Mouse (Mus musculus) embryonic facial prominence, embryonic 15.5 days (tissue): ENCODE results near the gene Polr2e. TPM values are rescaled to one million over a fixed set of nuclear protein-coding genes. Genes with fewer than 3 reads are reported as not detected.
"Not testable (repeated sequence)": the region's sequence is repeated elsewhere in the genome, so short reads cannot be mapped to it uniquely, and the experiment has no call there.

Source experiments
- ATAC-seq: fragments of 200-750 bp; cut with Nextera tagmentation; 2 replicates; pipeline ENCODE4 v1.8.0; 2017; ENCODE audit warnings: low read depth, moderate TSS enrichment; ENCODE audit not compliant: insufficient number of reproducible peaks, low FRiP score, low TSS enrichment
- H3K27ac ChIP-seq: fragments of 300-500 bp; sonication (generic); replicated peaks from 2 replicates; pipeline ENCODE4 v1.5.1; 2015; ENCODE audit warnings: mild to moderate bottlenecking, inconsistent platforms
- H3K27me3 ChIP-seq: fragments of 300-500 bp; sonication (generic); 2 replicates; pipeline ENCODE4 v1.6.1; 2015; ENCODE audit warnings: inconsistent platforms
- H3K36me3 ChIP-seq: fragments of 300-500 bp; sonication (generic); 2 replicates; pipeline ENCODE4 v1.6.1; 2015; ENCODE audit warnings: mild to moderate bottlenecking, inconsistent platforms
- H3K4me1 ChIP-seq: fragments of 300-500 bp; sonication (generic); 2 replicates; pipeline ENCODE4 v1.6.1; 2015; ENCODE audit warnings: inconsistent platforms
- H3K4me2 ChIP-seq: fragments of 300-500 bp; sonication (generic); replicated peaks from 2 replicates; pipeline ENCODE4 v1.6.1; 2015; ENCODE audit warnings: mild to moderate bottlenecking, inconsistent platforms
- H3K4me3 ChIP-seq: fragments of 300-500 bp; sonication (generic); replicated peaks from 2 replicates; pipeline ENCODE4 v1.5.1; 2015; ENCODE audit warnings: mild to moderate bottlenecking, inconsistent platforms
- H3K9ac ChIP-seq: fragments of 300-500 bp; sonication (generic); 2 replicates; pipeline ENCODE4 v1.6.1; 2015; ENCODE audit warnings: inconsistent platforms
- H3K9me3 ChIP-seq: fragments of 300-500 bp; sonication (generic); replicated peaks from 2 replicates; pipeline ENCODE4 v1.6.1; 2016; ENCODE audit warnings: inconsistent platforms
- WGBS: fragments of 180-500 bp; shearing (Covaris S2); methylation state at CpG from one replicate; pipeline ENCODE4 v1.1.7; 2015; 5-methylcytosine and 5-hydroxymethylcytosine counted together
- polyA plus RNA-seq: library from polyadenylated mRNA; unstranded; fragments of >200 nt; fragmentation: Nextera tagmentation; extraction: Ambion mirVana; gene quantifications from 2 replicates; pipeline ENCODE4 v1.2.1, GENCODE M21; 2015

Polr2e gene
- polyA plus RNA-seq, 1 experiment from 2014 or later = 218 TPM

DNA sequence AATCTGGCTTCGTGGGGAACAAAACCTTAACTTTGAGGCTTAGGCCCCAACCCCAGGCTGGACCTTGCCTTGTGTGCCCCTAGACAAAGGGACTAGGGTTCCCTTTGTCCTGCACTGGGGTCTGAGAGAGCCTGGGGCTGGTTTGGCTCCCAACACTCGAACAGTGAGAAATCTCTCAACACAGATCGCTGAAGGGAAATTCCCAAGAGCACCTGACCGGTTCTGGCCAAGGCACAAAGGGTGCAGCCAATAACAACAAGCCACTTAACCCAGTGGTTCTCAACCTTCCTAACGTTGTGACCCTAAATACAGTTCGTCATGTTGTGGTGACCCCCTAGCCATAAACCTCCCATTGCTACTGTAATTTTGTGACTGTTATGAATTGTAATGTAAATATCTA, 10.6 kb upstream of the Polr2e start:
- no peak for ATAC-seq
- WGBS = 33% methylated on average over 6 of the region's 6 CpGs
- no peaks in the 10 kb centered on the region for H3K36me3 ChIP-seq
- H3K9me3 ChIP-seq = no peaks in the 10 kb centered on the region
- H3K9ac ChIP-seq = no peak overlapping the region
- peak overlapping the region; percentile 73 for H3K27ac ChIP-seq
- no peak overlapping the region for H3K4me2 ChIP-seq
- H3K27me3 ChIP-seq = no peaks in the 10 kb centered on the region
- H3K4me1 ChIP-seq = peaks cover 49% of the 10 kb centered on the region
- H3K4me3 ChIP-seq = no peak overlapping the region

DNA sequence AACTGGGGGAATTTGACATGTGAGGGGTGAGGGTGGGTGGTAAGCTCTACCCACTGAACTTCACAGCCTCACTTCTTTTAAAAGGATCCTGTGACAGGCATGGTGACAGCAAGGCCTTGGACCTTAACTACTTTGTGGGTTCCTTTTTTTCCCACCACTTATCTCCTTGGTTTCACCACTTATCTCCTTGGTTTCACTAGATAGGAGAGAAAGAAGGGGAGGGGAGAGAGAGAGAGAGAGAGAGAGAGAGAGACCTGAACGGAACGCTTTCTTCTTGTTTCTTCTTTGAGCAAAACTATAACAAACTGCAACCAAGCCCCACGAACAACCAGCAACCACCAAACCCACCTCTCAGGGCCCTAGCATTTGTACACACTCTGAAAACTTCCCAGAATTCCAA, 9.2 kb upstream of the Polr2e start:
- WGBS = 44% methylated on average over 3 of the region's 3 CpGs
- Histone ChIP-seq H3K27ac (peak overlapping the region; percentile 73), H3K36me3 (no peaks in the 10 kb centered on the region), H3K27me3 (no peaks in the 10 kb centered on the region), H3K9me3 (no peaks in the 10 kb centered on the region), H3K4me1 (peaks cover 37% of the 10 kb centered on the region), H3K9ac (no peak overlapping the region), H3K4me2 (no peak overlapping the region), H3K4me3 (no peak overlapping the region)
- ATAC-seq = no peak

- peak overlapping the region; percentile 73 for H3K27ac ChIP-seq
- no peaks in the 10 kb centered on the region for H3K9me3 ChIP-seq
- no peak for ATAC-seq
- no peaks in the 10 kb centered on the region for H3K27me3 ChIP-seq
- no peaks in the 10 kb centered on the region for H3K36me3 ChIP-seq
- no peak overlapping the region for H3K4me3 ChIP-seq
- 24% methylated on average over 5 of the region's 5 CpGs for WGBS
- H3K4me1 ChIP-seq = peaks cover 37% of the 10 kb centered on the region
- no peak overlapping the region for H3K9ac ChIP-seq
- H3K4me2 ChIP-seq = no peak overlapping the region
Observed at GRCm38 (mm10) chr10:80048396-80048795, 8.8 kb upstream of the Polr2e start.

GRCm38 (mm10) chr10:80047041-80047565, 7.5 kb upstream of the Polr2e start, which contains the start of gene Gpx4:
Gene Gpx4 (plus strand): TSS chr10:80047166.
- Histone ChIP-seq H3K9ac (no peak within 1 kb of the TSS), H3K27ac (peak within 1 kb of the TSS; percentile 73), H3K9me3 (no peaks in the 10 kb centered on the region), H3K27me3 (no peaks in the 10 kb centered on the region), H3K4me2 (no peak within 1 kb of the TSS), H3K4me3 (no peak within 1 kb of the TSS), H3K4me1 (peaks cover 27% of the 10 kb centered on the region), H3K36me3 (no peaks in the 10 kb centered on the region)
- WGBS = 50% methylated on average over 9 of the region's 9 CpGs
- no peak for ATAC-seq

- H3K4me3 ChIP-seq = no peak overlapping the region
- peaks cover 25% of the 10 kb centered on the region for H3K4me1 ChIP-seq
- H3K27ac ChIP-seq = no peak overlapping the region
- H3K9me3 ChIP-seq = no peaks in the 10 kb centered on the region
- ATAC-seq = no peak
- no peak overlapping the region for H3K9ac ChIP-seq
- no peaks in the 10 kb centered on the region for H3K36me3 ChIP-seq
- no peak overlapping the region for H3K4me2 ChIP-seq
- H3K27me3 ChIP-seq = no peaks in the 10 kb centered on the region
- WGBS = 77% methylated on average over 5 of the region's 5 CpGs
Observed at GRCm38 (mm10) chr10:80045766-80046165, 6.2 kb upstream of the Polr2e start.

DNA sequence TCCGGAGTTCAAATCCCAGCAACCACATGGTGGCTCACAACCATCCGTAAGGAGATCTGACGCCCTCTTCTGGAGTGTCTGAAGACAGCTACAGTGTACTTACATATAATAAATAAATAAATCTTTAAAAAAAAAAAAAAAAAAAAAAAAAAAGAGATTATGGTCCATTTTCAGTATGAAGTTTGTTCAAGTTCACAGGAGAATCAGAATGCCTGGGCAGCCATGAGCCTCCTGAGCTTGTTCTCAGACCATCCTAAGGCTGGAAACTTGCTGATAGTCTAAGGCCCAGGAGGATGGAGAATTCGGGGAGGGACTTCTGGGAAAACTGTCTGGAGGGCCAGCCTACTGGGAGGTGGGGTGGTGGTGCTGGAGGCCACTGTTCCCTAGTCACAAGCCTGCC, 5.8 kb upstream of the Polr2e start:
- not testable (repeated sequence) for ATAC-seq, H3K4me2 ChIP-seq, H3K27ac ChIP-seq, H3K27me3 ChIP-seq, H3K36me3 ChIP-seq, H3K4me3 ChIP-seq, H3K9ac ChIP-seq, H3K9me3 ChIP-seq
- peaks cover 25% of the 10 kb centered on the region for H3K4me1 ChIP-seq
- WGBS = 67% methylated on average over 3 of the region's 4 CpGs

DNA sequence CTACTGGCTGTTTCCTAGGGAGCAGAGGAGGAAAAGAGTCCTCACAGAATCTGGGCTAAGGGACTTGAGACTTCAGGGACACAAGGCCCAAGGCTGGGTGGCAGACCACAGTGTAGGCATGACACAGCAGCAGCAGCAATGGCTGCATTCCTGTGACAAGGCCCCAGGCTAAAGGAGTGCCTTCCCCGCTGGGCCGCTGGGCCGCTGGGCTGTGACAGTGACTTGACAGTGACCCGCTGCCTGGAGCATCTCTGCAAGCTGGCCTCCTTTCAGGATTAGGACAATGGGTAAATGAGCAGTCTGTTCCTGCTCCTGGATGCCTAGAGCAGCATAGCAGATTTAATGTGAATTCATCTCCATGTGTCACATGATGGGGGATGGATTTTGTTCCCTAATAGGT, 4.5 kb upstream of the Polr2e start:
- no peaks in the 10 kb centered on the region for H3K36me3 ChIP-seq
- H3K9ac ChIP-seq = no peak overlapping the region
- H3K4me3 ChIP-seq = no peak overlapping the region
- no peak overlapping the region; the same call in 1 of the 2 replicates for H3K27ac ChIP-seq
- no peak for ATAC-seq
- H3K4me2 ChIP-seq = no peak overlapping the region
- H3K4me1 ChIP-seq = peaks cover 25% of the 10 kb centered on the region
- no peaks in the 10 kb centered on the region for H3K9me3 ChIP-seq
- no peaks in the 10 kb centered on the region for H3K27me3 ChIP-seq
- 40% methylated on average over 4 of the region's 4 CpGs for WGBS

GRCm38 (mm10) chr10:80041409-80042060, 1.9 kb upstream of the Polr2e start:
- H3K27ac ChIP-seq, H3K9me3 ChIP-seq, ATAC-seq, H3K4me3 ChIP-seq, H3K9ac ChIP-seq, H3K4me2 ChIP-seq, H3K27me3 ChIP-seq: not testable (repeated sequence)
- WGBS = 82% methylated on average over 8 of the region's 8 CpGs
- peaks cover 18% of the 10 kb centered on the region for H3K36me3 ChIP-seq
- H3K4me1 ChIP-seq = peaks cover 15% of the 10 kb centered on the region

DNA sequence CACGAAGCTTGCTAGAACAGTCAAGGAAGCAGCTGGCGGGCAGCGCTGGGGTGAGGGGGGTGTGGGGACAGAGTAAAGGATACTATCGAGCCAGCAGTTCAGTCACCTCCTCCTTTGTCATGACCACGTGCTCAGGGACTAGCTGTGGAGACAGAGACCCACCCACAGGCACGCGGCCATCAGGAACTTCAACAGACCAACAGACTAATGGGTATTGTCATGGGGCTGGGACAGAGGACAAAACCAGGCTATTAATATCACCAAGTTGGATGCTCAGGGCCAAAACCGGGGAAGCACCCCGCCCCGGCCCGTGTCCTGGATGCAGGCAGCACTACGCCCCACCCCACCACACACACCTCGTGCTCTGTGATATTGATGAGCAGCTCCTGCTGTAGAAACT, 2.8 kb downstream of the Polr2e start:
- peaks cover 39% of the 10 kb centered on the region for H3K4me1 ChIP-seq
- 92% methylated on average over 13 of the region's 13 CpGs for WGBS
- no peaks in the 10 kb centered on the region for H3K27me3 ChIP-seq
- no peaks in the 10 kb centered on the region for H3K9me3 ChIP-seq
- peaks cover 39% of the 10 kb centered on the region for H3K36me3 ChIP-seq
- no peak overlapping the region for H3K27ac ChIP-seq
- H3K4me2 ChIP-seq = no peak overlapping the region
- no peak overlapping the region for H3K9ac ChIP-seq
- H3K4me3 ChIP-seq = no peak overlapping the region
- no peak for ATAC-seq

DNA sequence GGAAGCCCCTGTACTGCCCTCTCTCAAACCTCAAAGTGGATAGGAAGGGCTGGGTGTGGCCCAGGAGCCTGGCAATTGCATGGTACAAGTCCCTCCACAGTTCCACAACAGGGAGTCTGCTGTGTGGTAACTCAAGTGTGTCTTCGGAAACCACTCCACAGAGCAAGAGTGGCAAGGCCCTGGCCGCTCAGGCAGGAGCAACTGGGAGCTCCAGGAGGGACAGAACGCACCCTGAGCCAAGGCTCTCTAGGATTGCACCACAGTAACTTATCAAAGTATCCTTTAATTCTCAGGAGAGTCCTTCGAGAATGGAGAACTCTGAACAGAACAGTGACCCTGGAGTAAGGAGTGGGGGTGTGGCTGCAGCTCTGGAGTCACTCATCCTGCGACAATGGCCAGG, 3.9 kb downstream of the Polr2e start:
- peaks cover 39% of the 10 kb centered on the region for H3K4me1 ChIP-seq
- no peaks in the 10 kb centered on the region for H3K9me3 ChIP-seq
- H3K9ac ChIP-seq = no peak overlapping the region
- H3K4me2 ChIP-seq = no peak overlapping the region
- H3K27ac ChIP-seq = no peak overlapping the region; the same call in 1 of the 2 replicates
- peaks cover 39% of the 10 kb centered on the region for H3K36me3 ChIP-seq
- H3K27me3 ChIP-seq = no peaks in the 10 kb centered on the region
- WGBS = 90% methylated on average over 5 of the region's 5 CpGs
- ATAC-seq = no peak
- H3K4me3 ChIP-seq = no peak overlapping the region

- H3K4me2 ChIP-seq = no peak overlapping the region
- no peak overlapping the region; the same call in 1 of the 2 replicates for H3K27ac ChIP-seq
- H3K9ac ChIP-seq = no peak overlapping the region
- H3K36me3 ChIP-seq = peaks cover 39% of the 10 kb centered on the region
- H3K9me3 ChIP-seq = no peaks in the 10 kb centered on the region
- no peaks in the 10 kb centered on the region for H3K27me3 ChIP-seq
- no peak overlapping the region for H3K4me3 ChIP-seq
- WGBS = 74% methylated on average over 8 of the region's 8 CpGs
- ATAC-seq = no peak
- peaks cover 39% of the 10 kb centered on the region for H3K4me1 ChIP-seq
Observed at GRCm38 (mm10) chr10:80035148-80035547, 4.4 kb downstream of the Polr2e start.
